Mouse (Mus musculus) stomach, adult 2 months (tissue): Measurements from ENCODE around the gene Shld2. TPM values are rescaled to one million over a fixed set of nuclear protein-coding genes. Genes with fewer than 3 reads are reported as not detected.

Experiments
- polyA plus RNA-seq: library from polyadenylated mRNA; depleted of rRNA; stranded (reverse); fragments of >200 nt; gene quantifications from 2 replicates; pipeline ENCODE4 v1.2.3, GENCODE M21; 2012; rRNA removed

Gene Shld2
- polyA plus RNA-seq, result 0.45 and 0.47 TPM in 2 replicates

GRCm38 (mm10) chr14:34310234-34310965 lies at the start of gene Shld2, which contains the start of gene Glud1:
Gene Shld2, minus strand, starts transcription at chr14:34310493.
Gene Glud1, plus strand, starts transcription at chr14:34310727.

GRCm38 (mm10) chr14:34355301-34355700 lies 45.0 kb upstream of the Shld2 start, which contains the start of gene Fam25c:
Gene Fam25c, minus strand, starts transcription at chr14:34355433.

GRCm38 (mm10) chr14:34219295-34219694 lies 91.0 kb downstream of the Shld2 start, which contains the start of gene Syt15:
Gene Syt15, plus strand, starts transcription at chr14:34219595.

GRCm38 (mm10) chr14:34201231-34202035 lies 108.9 kb downstream of the Shld2 start, which contains the start of gene Gprin2:
Gene Gprin2, minus strand, starts transcription at chr14:34201653.

Other genes starting within 250 kb of the Shld2 start
- gene Anxa8, start 224.5 kb downstream of the Shld2 start, polyA plus RNA-seq, result 3.6 and 6.2 TPM in 2 replicates
- not detected in 2 replicates for gene A630023A22Rik, start 207.7 kb downstream of the Shld2 start, polyA plus RNA-seq
- 1.1 and 1.4 TPM in 2 replicates for gene Npy4r, start 158.0 kb downstream of the Shld2 start, polyA plus RNA-seq
- gene Gprin2, start 108.8 kb downstream of the Shld2 start, polyA plus RNA-seq, result 0.19 and 0.29 TPM in 2 replicates
- gene Syt15, start 90.9 kb downstream of the Shld2 start, polyA plus RNA-seq, result 1.8 and 2.5 TPM in 2 replicates
- 30.1 and 41.1 TPM in 2 replicates for gene Glud1, start 234 bp upstream of the Shld2 start, polyA plus RNA-seq
- gene Fam25c, start 44.9 kb upstream of the Shld2 start, polyA plus RNA-seq, result 27.7 and 29.1 TPM in 2 replicates
- 9.6 and 11.7 TPM in 2 replicates for gene Sncg, start 64.3 kb upstream of the Shld2 start, polyA plus RNA-seq
- 2.7 and 4.7 TPM in 2 replicates for gene Mmrn2, start 65.0 kb upstream of the Shld2 start, polyA plus RNA-seq
- gene Bmpr1a, start 192.8 kb upstream of the Shld2 start, polyA plus RNA-seq, result 1.2 and 2.7 TPM in 2 replicates
- gene 9230112D13Rik, start 212.3 kb upstream of the Shld2 start, polyA plus RNA-seq, result not detected in 2 replicates